Mouse (Mus musculus) left cerebral cortex, postnatal 10 days (tissue): ENCODE data around the gene Exoc3l4. TPM values are rescaled to one million over a fixed set of nuclear protein-coding genes. Genes with fewer than 3 reads are reported as not detected.

Experiments used
- DNase-seq, 2 experiments: peaks; one replicate each; pipeline ENCODE4 v3.0.0; 2021 to 2022; ENCODE audit warnings: low spot score in 2 of 2, mixed read lengths in 1 of 2; ENCODE audit errors: extremely low spot score in 1 of 2
- intact Hi-C: fragments of 180-260 bp; cut with DNase I; formaldehyde crosslinking; loops from one replicate; pipeline ENCODE4 v1.15.1; 2025
- total RNA-seq, 2 experiments: library from RNA; stranded (reverse); gene quantifications; 2 replicates each; pipeline ENCODE4 v1.2.3; 2021

Gene Exoc3l4
- total RNA-seq, 2 experiments from 2014 or later: 1.1 to 1.7 TPM

DNA sequence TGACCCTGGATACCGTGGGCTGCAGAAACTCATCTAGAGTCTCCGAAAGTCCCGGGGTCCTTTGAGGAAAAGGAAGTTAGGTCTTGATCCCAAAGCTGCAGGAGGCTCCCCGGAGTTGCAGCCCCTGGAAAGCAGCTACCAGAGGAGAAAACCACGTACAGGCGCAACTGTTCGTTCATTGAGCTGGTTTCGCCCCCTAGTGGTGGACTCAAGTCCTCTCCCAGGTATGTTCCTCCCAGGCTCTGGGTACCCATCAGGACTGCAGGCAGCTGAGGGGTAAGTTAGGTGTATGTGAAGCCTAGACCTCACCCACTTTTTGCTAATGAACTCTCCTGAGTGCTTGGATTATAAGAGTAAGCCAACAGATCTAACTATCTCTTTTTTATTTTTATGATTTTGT lies 52.7 kb downstream of the Exoc3l4 start:
- DNase-seq: peak; percentile 26 to 80
- intact Hi-C loops: no loop called here

- no peak for DNase-seq
- intact Hi-C loops: no loop called here
Measured at GRCm38 (mm10) chr12:111471119-111471518, 54.3 kb downstream of the Exoc3l4 start.

GRCm38 (mm10) chr12:111471721-111472120 lies 54.9 kb downstream of the Exoc3l4 start:
- intact Hi-C loops: no loop called here

GRCm38 (mm10) chr12:111472886-111473285 lies 56.1 kb downstream of the Exoc3l4 start:
- DNase-seq: no peak
- intact Hi-C loops: no loop called here

More at GRCm38 (mm10) chr12:111471721-111472120, 54.9 kb downstream of the Exoc3l4 start:
- DNase-seq: no peak

DNA sequence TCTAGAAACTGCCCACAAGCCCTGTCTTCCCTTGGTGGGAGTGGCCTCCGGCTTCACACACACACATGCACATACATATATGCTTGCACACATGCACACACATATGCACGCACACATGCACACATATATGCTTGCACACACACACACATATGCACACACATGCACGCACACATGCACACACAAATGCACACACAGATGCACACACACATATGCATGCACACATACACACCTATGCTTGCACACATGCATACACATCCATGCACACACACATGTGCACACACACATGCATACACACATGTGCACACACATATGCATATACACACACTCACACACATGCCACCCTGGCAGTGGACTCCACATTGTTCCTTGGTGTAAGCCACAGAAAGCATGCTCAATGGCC lies 57.6 kb downstream of the Exoc3l4 start:
- DNase-seq: no peak
- intact Hi-C loops: no loop called here

GRCm38 (mm10) chr12:111474893-111475643 lies 58.3 kb downstream of the Exoc3l4 start:
- intact Hi-C loops: no loop called here
- DNase-seq: peak; percentile 43 to 78

DNA sequence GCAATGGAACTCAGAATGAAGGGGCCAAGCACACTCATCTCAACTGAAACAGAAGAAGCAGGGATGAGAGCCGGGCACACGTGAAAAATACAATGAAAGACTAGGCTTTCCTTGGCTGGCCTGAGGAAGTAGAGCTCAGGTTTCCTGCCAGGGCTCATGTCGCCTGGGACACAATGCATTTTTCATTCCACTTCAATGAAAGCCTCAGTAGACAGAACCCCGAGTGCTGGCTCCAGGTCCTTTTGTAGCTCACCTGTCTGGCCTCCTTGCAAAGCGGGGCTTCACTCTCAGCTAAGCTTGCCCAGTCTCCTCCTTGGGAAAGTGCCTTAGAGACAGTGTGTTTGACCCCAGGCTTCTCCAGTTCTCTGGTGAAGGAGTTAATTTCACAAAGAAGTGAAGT lies 62.1 kb downstream of the Exoc3l4 start:
- no peak for DNase-seq
- intact Hi-C loops: no loop called here

DNA sequence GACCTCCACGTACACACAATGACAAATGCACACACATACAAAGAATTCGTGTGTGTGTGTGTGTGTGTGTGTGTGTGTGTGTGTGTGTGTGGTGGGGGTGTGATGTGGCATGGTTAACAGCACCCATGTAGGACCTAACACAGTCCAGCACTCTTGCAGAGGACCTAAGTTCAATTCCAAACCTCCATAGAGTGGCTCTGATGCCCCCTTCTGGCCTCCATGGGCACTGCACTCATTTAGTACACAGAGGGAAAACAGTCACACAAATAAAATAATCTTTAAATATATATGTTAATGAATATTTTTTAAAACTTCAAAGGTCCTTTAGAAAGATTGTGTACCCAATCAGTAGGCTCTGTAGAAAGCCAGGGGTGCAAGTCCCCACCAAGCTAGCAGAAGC lies 63.1 kb downstream of the Exoc3l4 start:
- DNase-seq: no peak
- intact Hi-C loops: no loop called here

Other genes with a start within 250 kb of the Exoc3l4 start
- gene 4930595D18Rik, start 232.5 kb upstream of the Exoc3l4 start, total RNA-seq: not detected
- 10 to 100 TPM; 24.5 to 29.4 TPM for gene Amn, start 145.9 kb upstream of the Exoc3l4 start, total RNA-seq
- gene Cdc42bpb, start 39.3 kb upstream of the Exoc3l4 start, total RNA-seq: 100 to 1,000 TPM; 167 to 169 TPM
- gene Lbhd2, start 10.2 kb upstream of the Exoc3l4 start, total RNA-seq: 1 to 10 TPM; 2.6 to 3.0 TPM
- gene Tnfaip2, start 25.5 kb downstream of the Exoc3l4 start, total RNA-seq: under 1 TPM; 0.61 to 0.81 TPM
- gene Gm266, start 68.8 kb downstream of the Exoc3l4 start, total RNA-seq: 1 to 10 TPM; 4.0 TPM
- gene Eif5, start 121.0 kb downstream of the Exoc3l4 start, total RNA-seq: 100 to 1,000 TPM; 265 to 276 TPM
- 100 to 1,000 TPM; 132 to 137 TPM for gene Mark3, start 157.5 kb downstream of the Exoc3l4 start, total RNA-seq